Mouse (Mus musculus) forebrain, embryonic 16.5 days (tissue): ENCODE results near the gene Bub1. TPM values are rescaled to one million over a fixed set of nuclear protein-coding genes. Genes with fewer than 3 reads are reported as not detected.

Source experiments
- ATAC-seq: fragments of 200-750 bp; cut with Nextera tagmentation; 2 replicates; pipeline ENCODE4 v1.8.0; 2017; ENCODE audit warnings: mild to moderate bottlenecking, moderate library complexity
- H3K27ac ChIP-seq: fragments of 300-500 bp; sonication (generic); 2 replicates; pipeline ENCODE4 v1.5.1; 2014; ENCODE audit warnings: low read length, control low read depth
- H3K27me3 ChIP-seq: fragments of 300-500 bp; sonication (generic); replicated peaks from 2 replicates; pipeline ENCODE4 v1.6.1; 2014; ENCODE audit warnings: low read length; ENCODE audit not compliant: control insufficient read depth, insufficient read depth
- H3K36me3 ChIP-seq: fragments of 300-500 bp; sonication (generic); 2 replicates; pipeline ENCODE4 v1.6.1; 2014; ENCODE audit not compliant: control insufficient read depth, insufficient read depth
- H3K4me1 ChIP-seq: fragments of 300-500 bp; sonication (generic); replicated peaks from 2 replicates; pipeline ENCODE4 v1.6.1; 2014; ENCODE audit warnings: low read length; ENCODE audit not compliant: control insufficient read depth, insufficient read depth
- H3K4me2 ChIP-seq: fragments of 300-500 bp; sonication (generic); 2 replicates; pipeline ENCODE4 v1.6.1; 2014; ENCODE audit warnings: mild to moderate bottlenecking, low read length, control low read depth
- H3K4me3 ChIP-seq: fragments of 300-500 bp; sonication (generic); replicated peaks from 2 replicates; pipeline ENCODE4 v1.5.1; 2014; ENCODE audit warnings: mild to moderate bottlenecking, low read length, control low read depth
- H3K9ac ChIP-seq: fragments of 300-500 bp; sonication (generic); replicated peaks from 2 replicates; pipeline ENCODE4 v1.6.1; 2014; ENCODE audit warnings: low read depth, low read length, control low read depth
- H3K9me3 ChIP-seq: fragments of 300-500 bp; sonication (generic); 2 replicates; pipeline ENCODE4 v1.6.1; 2016; ENCODE audit warnings: low read length; ENCODE audit not compliant: control insufficient read depth
- WGBS: fragments of 180-500 bp; shearing (Covaris S2); extraction: QIAGEN DNeasy Blood & Tissue Kit; methylation state at CpG from one replicate; pipeline ENCODE4 v1.1.7; 2014; 5-methylcytosine and 5-hydroxymethylcytosine counted together
- polyA plus RNA-seq: library from polyadenylated mRNA; unstranded; fragments of >200 nt; fragmentation: Nextera tagmentation; extraction: Ambion mirVana; gene quantifications from 2 replicates; pipeline ENCODE4 v1.2.1, GENCODE M21; 2015

Gene Bub1
- polyA plus RNA-seq = 21.9 and 24.6 TPM in 2 replicates

- whole genome bisulfite sequencing = under 1% methylated on average over 56 of the region's 56 CpGs
- peak; percentile 100 for ATAC-seq
- Histone ChIP-seq H3K4me2 (peak within 1 kb of the TSS; percentile 56), H3K9me3 (no peaks in the 10 kb centered on the region), H3K4me3 (peak within 1 kb of the TSS; percentile 53), H3K36me3 (no peaks in the 10 kb centered on the region), H3K9ac (peak within 1 kb of the TSS; percentile 35; the same call in 1 of the 2 replicates), H3K27me3 (no peaks in the 10 kb centered on the region), H3K4me1 (peaks cover 9% of the 10 kb centered on the region; the same call in 1 of the 2 replicates), H3K27ac (no peak within 1 kb of the TSS)
These were observed at the start of gene Bub1 for GRCm38 (mm10) chr2:127831401-127832102. Bub1 (minus strand) TSS chr2:127831865.

GRCm38 (mm10) chr2:127881063-127881462 lies 49.4 kb upstream of the Bub1 start:
- 87% methylated on average over 5 of the region's 5 CpGs for WGBS
- Histone ChIP-seq H3K4me1 (no peaks in the 10 kb centered on the region), H3K9me3 (no peaks in the 10 kb centered on the region), H3K9ac (no peak overlapping the region), H3K27me3 (no peaks in the 10 kb centered on the region), H3K36me3 (no peaks in the 10 kb centered on the region), H3K27ac (no peak overlapping the region), H3K4me2 (no peak overlapping the region), H3K4me3 (no peak overlapping the region)
- no peak for ATAC-seq

GRCm38 (mm10) chr2:127864381-127864780 lies 32.7 kb upstream of the Bub1 start:
- Histone ChIP-seq H3K4me3 (no peak overlapping the region), H3K4me2 (no peak overlapping the region), H3K36me3 (no peaks in the 10 kb centered on the region), H3K27ac (no peak overlapping the region), H3K4me1 (no peaks in the 10 kb centered on the region), H3K9me3 (no peaks in the 10 kb centered on the region), H3K27me3 (no peaks in the 10 kb centered on the region), H3K9ac (no peak overlapping the region)
- no peak for ATAC-seq
- WGBS = 88% methylated on average over 4 of the region's 4 CpGs

GRCm38 (mm10) chr2:127854332-127854991 lies 22.8 kb upstream of the Bub1 start:
- Histone ChIP-seq H3K27me3 (no peaks in the 10 kb centered on the region), H3K4me1 (no peaks in the 10 kb centered on the region), H3K4me2 (no peak overlapping the region), H3K9ac (no peak overlapping the region), H3K9me3 (no peaks in the 10 kb centered on the region), H3K27ac (no peak overlapping the region), H3K36me3 (no peaks in the 10 kb centered on the region), H3K4me3 (no peak overlapping the region)
- WGBS = 63% methylated on average over 4 of the region's 4 CpGs
- peak; percentile 81 for ATAC-seq

- no peaks in the 10 kb centered on the region for H3K4me1 ChIP-seq
- H3K9me3 ChIP-seq = no peaks in the 10 kb centered on the region
- H3K27ac ChIP-seq = no peak overlapping the region
- no peaks in the 10 kb centered on the region for H3K36me3 ChIP-seq
- ATAC-seq = no peak
- no peaks in the 10 kb centered on the region; the same call in 1 of the 2 replicates for H3K27me3 ChIP-seq
- H3K4me3 ChIP-seq = no peak overlapping the region
- no peak overlapping the region for H3K9ac ChIP-seq
- H3K4me2 ChIP-seq = no peak overlapping the region
- WGBS = 94% methylated on average over 2 of the region's 2 CpGs
These were observed 18.7 kb upstream of the Bub1 start for GRCm38 (mm10) chr2:127850371-127850770.

GRCm38 (mm10) chr2:127846571-127846970 lies 14.9 kb upstream of the Bub1 start:
- Histone ChIP-seq H3K36me3 (no peaks in the 10 kb centered on the region), H3K4me3 (no peak overlapping the region), H3K27me3 (no peaks in the 10 kb centered on the region; the same call in 1 of the 2 replicates), H3K4me1 (no peaks in the 10 kb centered on the region), H3K9ac (no peak overlapping the region), H3K27ac (no peak overlapping the region), H3K4me2 (no peak overlapping the region), H3K9me3 (no peaks in the 10 kb centered on the region)
- WGBS = 21% methylated on average over 1 of the region's 1 CpGs
- no peak for ATAC-seq

- no peaks in the 10 kb centered on the region; the same call in 1 of the 2 replicates for H3K27me3 ChIP-seq
- no peak overlapping the region for H3K9ac ChIP-seq
- no peak overlapping the region for H3K4me3 ChIP-seq
- no peak overlapping the region for H3K27ac ChIP-seq
- no peaks in the 10 kb centered on the region for H3K4me1 ChIP-seq
- H3K36me3 ChIP-seq = no peaks in the 10 kb centered on the region
- ATAC-seq = no peak
- no peak overlapping the region for H3K4me2 ChIP-seq
- no peaks in the 10 kb centered on the region for H3K9me3 ChIP-seq
These were observed 14.3 kb upstream of the Bub1 start for GRCm38 (mm10) chr2:127846008-127846407.

- H3K9ac ChIP-seq = no peak overlapping the region
- H3K4me3 ChIP-seq = no peak overlapping the region
- H3K4me1 ChIP-seq = no peaks in the 10 kb centered on the region
- no peak overlapping the region for H3K27ac ChIP-seq
- H3K4me2 ChIP-seq = no peak overlapping the region
- no peaks in the 10 kb centered on the region; the same call in 1 of the 2 replicates for H3K27me3 ChIP-seq
- WGBS = 56% methylated on average over 7 of the region's 7 CpGs
- H3K36me3 ChIP-seq = no peaks in the 10 kb centered on the region
- no peaks in the 10 kb centered on the region for H3K9me3 ChIP-seq
- ATAC-seq = no peak
These were observed 13.8 kb upstream of the Bub1 start for GRCm38 (mm10) chr2:127845346-127845982.

- Histone ChIP-seq H3K27me3 (peaks cover 13% of the 10 kb centered on the region; the same call in 1 of the 2 replicates), H3K4me1 (no peaks in the 10 kb centered on the region), H3K9ac (no peak overlapping the region), H3K27ac (no peak overlapping the region), H3K9me3 (no peaks in the 10 kb centered on the region), H3K36me3 (no peaks in the 10 kb centered on the region), H3K4me3 (no peak overlapping the region), H3K4me2 (no peak overlapping the region)
- no peak for ATAC-seq
- 83% methylated on average over 3 of the region's 3 CpGs for WGBS
These were observed 10.8 kb upstream of the Bub1 start for GRCm38 (mm10) chr2:127842421-127842820.
